Mouse (Mus musculus) embryonic facial prominence, embryonic 13.5 days (tissue): ENCODE measurements at regions not wholly inside any gene's neighbourhood (a gene's known extent, or its start where the extent isn't known, plus 50 kb on each side); places are given as distances from the start of the nearest gene placed in this dataset.
"Not testable (repeated sequence)": the region's sequence is repeated elsewhere in the genome, so short reads cannot be mapped to it uniquely, and the experiment has no call there.

Source experiments
- ATAC-seq: fragments of 200-750 bp; cut with Nextera tagmentation; 2 replicates; pipeline ENCODE4 v1.8.0; 2017; ENCODE audit warnings: low read depth; ENCODE audit not compliant: insufficient number of reproducible peaks, insufficient read depth, low FRiP score, low TSS enrichment
- H3K27ac ChIP-seq: fragments of 300-500 bp; sonication (generic); 2 replicates; pipeline ENCODE4 v1.5.1; 2015; ENCODE audit warnings: moderate library complexity, mild to moderate bottlenecking, inconsistent platforms
- H3K27me3 ChIP-seq: fragments of 300-500 bp; sonication (generic); 2 replicates; pipeline ENCODE4 v1.6.1; 2015; ENCODE audit warnings: mild to moderate bottlenecking, inconsistent platforms
- H3K36me3 ChIP-seq: fragments of 300-500 bp; sonication (generic); 2 replicates; pipeline ENCODE4 v1.6.1; 2015; ENCODE audit warnings: mild to moderate bottlenecking, inconsistent platforms
- H3K4me1 ChIP-seq: fragments of 300-500 bp; sonication (generic); 2 replicates; pipeline ENCODE4 v1.6.1; 2015; ENCODE audit warnings: inconsistent platforms
- H3K4me2 ChIP-seq: fragments of 300-500 bp; sonication (generic); 2 replicates; pipeline ENCODE4 v1.6.1; 2015; ENCODE audit warnings: moderate library complexity, mild to moderate bottlenecking, inconsistent platforms
- H3K4me3 ChIP-seq: fragments of 300-500 bp; sonication (generic); 2 replicates; pipeline ENCODE4 v1.5.1; 2015; ENCODE audit warnings: mild to moderate bottlenecking, inconsistent platforms
- H3K9ac ChIP-seq: fragments of 300-500 bp; sonication (generic); 2 replicates; pipeline ENCODE4 v1.6.1; 2015; ENCODE audit warnings: mild to moderate bottlenecking, inconsistent platforms
- H3K9me3 ChIP-seq: fragments of 300-500 bp; sonication (generic); 2 replicates; pipeline ENCODE4 v1.6.1; 2016; ENCODE audit warnings: inconsistent platforms
- WGBS: fragments of 180-500 bp; shearing (Covaris S2); methylation state at CpG from one replicate; pipeline ENCODE4 v1.1.7; 2015; ENCODE audit warnings: mixed read lengths; 5-methylcytosine and 5-hydroxymethylcytosine counted together

DNA sequence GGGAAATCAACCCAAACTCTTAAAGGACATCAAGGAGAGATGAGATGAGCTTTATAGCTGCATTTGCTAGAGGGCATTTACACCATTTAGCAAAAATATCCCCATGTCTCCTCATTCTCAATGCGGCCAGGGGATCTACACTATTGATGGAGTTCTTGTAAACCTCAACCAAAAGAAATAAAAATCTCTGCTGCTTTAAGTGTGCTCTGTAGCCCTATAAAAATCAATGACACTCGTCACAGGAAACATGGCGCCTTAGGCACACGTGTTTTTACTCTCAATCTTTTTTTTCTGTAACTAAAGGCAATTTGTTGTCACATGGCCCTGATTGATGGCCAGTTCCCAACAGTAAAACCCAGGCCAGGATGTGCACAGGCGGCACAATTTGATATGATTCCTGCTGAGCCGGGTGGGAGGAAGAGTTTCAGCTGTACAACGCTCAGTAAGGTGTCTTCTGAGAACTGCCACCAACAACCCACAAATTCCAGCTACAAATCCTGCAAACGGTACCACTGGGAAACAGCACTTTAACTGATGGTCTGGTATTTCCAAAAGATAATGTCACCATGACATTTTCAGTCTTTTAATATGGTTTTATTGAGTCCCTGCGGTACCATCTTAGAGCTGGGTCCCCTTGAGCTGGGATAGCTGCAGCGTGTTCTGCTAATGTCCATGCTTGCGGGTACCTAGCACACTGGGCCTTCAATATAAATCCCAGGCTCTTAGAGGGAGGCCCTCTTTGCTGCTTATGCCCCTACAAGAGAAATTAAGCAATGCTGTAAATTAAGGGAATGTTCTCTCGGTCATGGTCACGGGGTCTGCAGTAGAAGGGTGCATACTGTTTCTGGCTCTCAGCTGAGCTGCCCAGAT is 78.8 kb downstream of the Tpbg start:
- no peak overlapping the region for H3K4me2 ChIP-seq
- no peak for ATAC-seq
- WGBS: 79% methylated on average over 13 of the region's 13 CpGs
- H3K9ac ChIP-seq: no peak overlapping the region
- no peaks in the 10 kb centered on the region for H3K27me3 ChIP-seq
- no peak overlapping the region for H3K27ac ChIP-seq
- H3K36me3 ChIP-seq: no peaks in the 10 kb centered on the region
- no peaks in the 10 kb centered on the region for H3K4me1 ChIP-seq
- H3K4me3 ChIP-seq: no peak overlapping the region
- H3K9me3 ChIP-seq: no peaks in the 10 kb centered on the region; the same call in 1 of the 2 replicates

DNA sequence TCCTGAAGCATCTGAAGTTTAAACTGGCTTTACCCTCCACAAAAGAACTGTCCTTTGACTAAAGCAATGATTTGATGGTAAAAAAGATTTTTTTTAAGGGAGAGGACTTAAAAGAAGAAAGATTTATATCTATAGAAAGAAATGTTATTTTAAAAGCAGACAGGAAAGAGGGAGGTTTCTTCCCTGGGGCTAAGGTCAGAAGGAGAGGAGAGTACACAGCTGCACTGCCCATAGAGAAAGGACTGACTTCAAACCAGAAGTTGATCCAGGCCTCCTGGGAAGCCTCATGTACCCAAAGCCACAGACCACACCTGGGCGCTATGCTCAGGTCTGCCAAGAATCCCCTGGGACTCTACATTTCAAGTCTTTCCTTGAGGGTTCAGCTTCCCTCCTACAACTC is 83.1 kb downstream of the Tpbg start:
- Histone ChIP-seq H3K27ac (no peak overlapping the region), H3K4me2 (no peak overlapping the region), H3K27me3 (no peaks in the 10 kb centered on the region), H3K4me1 (no peaks in the 10 kb centered on the region), H3K9me3 (no peaks in the 10 kb centered on the region), H3K9ac (no peak overlapping the region), H3K36me3 (no peaks in the 10 kb centered on the region), H3K4me3 (no peak overlapping the region)
- ATAC-seq: no peak
- WGBS: 61% methylated on average over 1 of the region's 1 CpGs

DNA sequence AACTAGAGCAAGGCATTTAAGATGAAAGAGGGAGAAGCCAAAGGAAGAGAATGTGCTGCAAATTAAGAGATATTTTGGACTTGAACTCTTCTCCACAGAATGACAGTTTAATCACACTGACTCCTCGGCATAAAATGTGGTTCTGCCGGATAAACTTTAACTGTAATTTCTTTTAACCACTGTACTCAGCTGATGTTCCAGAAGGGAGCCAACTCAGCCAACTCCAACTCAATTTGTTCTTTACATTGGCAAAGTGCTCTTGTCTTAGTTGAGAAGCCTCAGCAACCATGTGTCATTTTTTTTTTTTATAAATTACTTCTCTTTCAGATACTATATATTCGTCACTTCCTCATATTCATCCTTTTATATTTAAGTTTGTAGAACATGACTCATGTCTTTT is 90.0 kb downstream of the Tpbg start:
- H3K27me3 ChIP-seq: no peaks in the 10 kb centered on the region
- no peak overlapping the region for H3K4me3 ChIP-seq
- no peak overlapping the region for H3K27ac ChIP-seq
- no peak for ATAC-seq
- no peaks in the 10 kb centered on the region for H3K4me1 ChIP-seq
- WGBS: 77% methylated on average over 3 of the region's 3 CpGs
- H3K9me3 ChIP-seq: no peaks in the 10 kb centered on the region
- H3K36me3 ChIP-seq: no peaks in the 10 kb centered on the region
- H3K4me2 ChIP-seq: no peak overlapping the region
- H3K9ac ChIP-seq: no peak overlapping the region

DNA sequence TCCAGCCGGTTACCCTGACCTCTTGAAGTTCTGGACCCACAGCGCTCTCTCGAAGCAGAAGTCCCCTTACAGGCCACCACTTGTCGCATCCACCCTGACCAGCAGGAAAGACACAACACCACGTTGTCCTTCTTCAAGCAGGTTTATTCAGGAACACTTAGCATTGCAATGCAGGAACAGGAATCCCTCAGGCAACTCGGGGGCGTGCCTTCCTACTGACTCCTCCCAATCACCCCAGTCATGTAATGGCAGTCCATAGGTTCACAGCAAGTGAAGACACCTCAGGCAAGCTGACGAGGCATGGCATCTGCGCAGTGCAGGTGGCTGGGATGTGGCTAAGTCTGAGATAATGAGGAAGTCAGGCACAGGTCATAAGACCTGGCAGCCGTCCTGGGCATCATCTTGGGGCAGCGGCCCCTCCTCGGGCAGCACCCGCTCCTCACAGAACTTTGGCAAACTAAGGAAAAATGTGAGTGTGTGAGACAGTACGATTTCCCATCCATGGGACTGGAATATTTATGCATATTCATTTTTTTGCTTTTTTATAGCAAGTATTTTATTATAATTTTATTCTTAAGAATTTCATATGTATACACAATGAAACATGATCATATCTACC is 101.0 kb downstream of the Tpbg start:
- H3K4me3 ChIP-seq, ATAC-seq, H3K4me2 ChIP-seq, H3K9me3 ChIP-seq, H3K27me3 ChIP-seq, H3K9ac ChIP-seq, H3K4me1 ChIP-seq, H3K36me3 ChIP-seq, H3K27ac ChIP-seq: not testable (repeated sequence)
- 88% methylated on average over 14 of the region's 14 CpGs for WGBS

DNA sequence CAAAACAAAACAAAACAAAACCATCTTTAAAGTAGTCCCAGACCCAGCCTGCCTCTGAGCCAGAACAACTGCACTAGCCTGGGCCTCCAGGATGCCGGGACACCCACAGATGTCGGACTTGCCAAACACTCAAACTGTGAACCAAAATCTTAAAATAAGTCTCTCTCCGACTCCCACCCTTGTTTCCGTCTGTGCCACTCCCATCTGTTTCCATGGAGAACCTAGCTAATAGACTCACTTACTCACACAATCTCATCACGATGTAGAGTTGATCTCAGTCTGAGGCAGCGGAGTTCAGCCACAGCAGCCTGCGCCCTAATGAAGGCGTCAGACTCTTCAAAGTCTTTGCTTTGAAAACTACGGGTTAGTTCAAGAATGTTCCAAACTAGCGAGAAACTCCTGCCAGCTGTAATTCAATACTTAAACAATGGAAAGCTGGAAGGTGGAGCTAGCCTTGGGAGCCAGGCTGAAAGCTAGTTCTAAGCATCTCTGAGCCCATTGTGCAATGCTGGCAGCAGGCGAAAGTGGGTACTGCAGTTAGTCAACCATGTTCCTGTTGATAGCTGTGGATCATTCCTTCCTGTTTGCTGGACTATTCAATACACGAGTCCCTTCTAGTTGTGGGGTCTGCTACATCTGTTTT is 106.4 kb downstream of the Tpbg start:
- no peak for ATAC-seq
- Histone ChIP-seq H3K27me3 (no peaks in the 10 kb centered on the region), H3K4me3 (no peak overlapping the region), H3K36me3 (no peaks in the 10 kb centered on the region), H3K9ac (no peak overlapping the region), H3K4me1 (0 out of 2 replicates have a peak, but pooled peaks cover 3% of the 10 kb centered on the region), H3K9me3 (no peaks in the 10 kb centered on the region), H3K4me2 (no peak overlapping the region), H3K27ac (no peak overlapping the region)
- WGBS: 64% methylated on average over 12 of the region's 12 CpGs

DNA sequence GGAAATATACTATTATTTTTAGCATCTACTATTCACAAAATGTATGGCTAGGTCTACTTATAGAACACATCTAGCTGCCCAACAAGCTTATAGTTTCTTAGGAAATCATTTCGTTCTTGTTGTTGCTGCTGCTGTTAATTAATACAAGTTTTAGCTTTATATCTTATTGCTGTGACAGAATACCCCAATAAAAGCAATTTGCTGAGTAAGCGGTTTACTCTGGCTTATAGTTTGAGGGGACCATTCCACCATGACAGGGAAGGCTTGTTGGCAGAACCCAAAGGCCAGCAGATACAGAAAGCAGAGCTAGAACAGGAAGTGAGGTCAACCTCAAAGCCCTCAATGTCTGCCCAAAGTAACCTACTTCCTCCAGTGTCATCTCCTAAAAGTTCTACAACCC is 109.6 kb downstream of the Tpbg start:
- no peaks in the 10 kb centered on the region for H3K27me3 ChIP-seq
- WGBS: 86% methylated on average over 2 of the region's 2 CpGs

DNA sequence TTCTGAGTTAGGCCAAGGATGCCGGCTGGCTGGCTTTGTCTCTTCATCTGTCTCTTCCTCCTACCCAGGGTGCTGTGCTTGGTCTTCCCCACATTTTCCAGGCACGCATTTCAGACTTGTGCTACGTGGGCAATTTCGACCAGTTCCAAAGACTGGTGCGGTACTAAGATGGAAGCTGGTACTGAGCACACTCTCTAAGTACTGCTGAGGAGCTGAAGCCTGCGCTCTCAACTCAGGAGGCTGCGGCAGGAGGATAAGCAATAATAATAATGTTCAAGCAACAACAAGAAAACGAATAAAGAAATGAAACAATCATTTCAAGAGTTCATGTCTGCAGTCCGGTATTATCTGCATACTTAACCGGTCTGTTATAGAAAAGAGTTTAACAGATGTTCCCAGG is 127.9 kb downstream of the Tpbg start:
- Histone ChIP-seq H3K4me3 (no peak overlapping the region), H3K4me2 (no peak overlapping the region), H3K9me3 (no peaks in the 10 kb centered on the region), H3K27me3 (no peaks in the 10 kb centered on the region), H3K9ac (no peak overlapping the region), H3K36me3 (no peaks in the 10 kb centered on the region), H3K4me1 (no peaks in the 10 kb centered on the region), H3K27ac (no peak overlapping the region)
- WGBS: 90% methylated on average over 10 of the region's 10 CpGs
- no peak for ATAC-seq

More for the DNA sequence above, 109.6 kb downstream of the Tpbg start:
- H3K9me3 ChIP-seq: no peaks in the 10 kb centered on the region
- 0 out of 2 replicates have a peak, but pooled peaks cover 3% of the 10 kb centered on the region for H3K4me1 ChIP-seq
- no peaks in the 10 kb centered on the region for H3K36me3 ChIP-seq
- H3K4me2 ChIP-seq: no peak overlapping the region
- H3K27ac ChIP-seq: no peak overlapping the region
- H3K9ac ChIP-seq: no peak overlapping the region
- H3K4me3 ChIP-seq: no peak overlapping the region
- ATAC-seq: no peak

DNA sequence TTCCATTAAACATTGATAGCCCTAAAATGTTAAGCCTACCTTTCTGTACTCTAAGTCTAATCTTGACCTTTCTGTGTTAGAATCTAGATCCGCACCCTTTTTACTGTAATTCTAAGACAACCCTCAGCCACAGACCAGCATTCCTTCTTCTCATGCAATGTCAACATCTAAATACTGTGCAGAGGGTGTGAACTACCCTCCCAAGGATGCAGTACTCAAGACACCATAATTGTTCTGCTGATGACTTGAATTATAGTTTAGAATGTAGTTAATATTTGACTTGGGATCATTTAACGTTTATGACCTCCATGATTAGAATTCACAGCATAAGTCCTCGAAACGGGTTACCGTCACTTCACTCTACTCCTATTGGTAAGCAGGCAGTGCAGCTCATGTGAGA is 139.2 kb downstream of the Tpbg start:
- Histone ChIP-seq H3K4me2 (no peak overlapping the region), H3K4me1 (no peaks in the 10 kb centered on the region)
- 90% methylated on average over 5 of the region's 5 CpGs for WGBS

DNA sequence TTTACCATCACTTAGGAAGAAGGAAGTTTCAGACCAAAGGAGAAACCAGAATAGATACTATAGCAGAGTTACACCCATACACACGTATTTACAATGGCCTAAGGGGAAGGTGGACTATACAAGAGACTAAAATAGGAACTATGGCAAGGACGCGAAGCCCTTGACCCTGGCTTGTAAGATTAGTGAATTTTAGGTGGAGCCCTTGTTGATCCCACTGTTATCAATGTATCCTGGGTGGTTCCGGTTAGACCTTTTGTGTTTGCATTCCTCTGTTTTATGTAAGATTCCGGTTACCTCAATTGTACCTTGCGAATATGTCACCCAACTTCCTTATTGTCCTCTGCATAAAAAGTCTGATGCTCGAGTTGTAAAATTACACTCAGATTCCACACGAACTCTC is 141.3 kb downstream of the Tpbg start:
- H3K9me3 ChIP-seq, H3K4me2 ChIP-seq, H3K4me1 ChIP-seq, ATAC-seq, H3K36me3 ChIP-seq, H3K27ac ChIP-seq, H3K27me3 ChIP-seq, H3K9ac ChIP-seq, H3K4me3 ChIP-seq: not testable (repeated sequence)
- WGBS: 93% methylated on average over 8 of the region's 8 CpGs

More for the DNA sequence above, 139.2 kb downstream of the Tpbg start:
- no peak for ATAC-seq
- H3K36me3 ChIP-seq: no peaks in the 10 kb centered on the region
- no peak overlapping the region for H3K9ac ChIP-seq
- no peaks in the 10 kb centered on the region for H3K9me3 ChIP-seq
- no peak overlapping the region for H3K27ac ChIP-seq
- no peaks in the 10 kb centered on the region for H3K27me3 ChIP-seq
- no peak overlapping the region for H3K4me3 ChIP-seq

DNA sequence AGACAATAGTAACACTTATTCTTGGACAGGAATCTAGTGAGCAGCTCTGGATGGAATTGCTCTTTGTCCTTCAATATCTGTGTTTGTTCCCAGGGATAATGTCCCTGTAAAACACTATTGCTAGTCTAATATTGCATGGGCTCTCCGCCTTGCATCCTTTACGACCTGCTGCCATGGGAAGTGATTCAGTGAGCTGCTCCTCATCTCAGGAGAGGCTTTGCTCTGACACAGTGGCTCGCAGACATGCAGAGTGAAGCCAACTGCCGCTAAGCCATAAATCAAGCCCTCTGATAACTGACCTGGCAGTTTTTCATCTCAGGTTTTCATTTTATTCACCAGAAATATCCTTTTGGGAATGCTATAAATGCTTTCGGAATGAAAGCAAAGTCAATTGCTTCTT is 143.5 kb downstream of the Tpbg start:
- Histone ChIP-seq H3K36me3 (no peaks in the 10 kb centered on the region), H3K9ac (no peak overlapping the region), H3K4me1 (no peaks in the 10 kb centered on the region), H3K4me2 (no peak overlapping the region), H3K27ac (no peak overlapping the region), H3K4me3 (no peak overlapping the region), H3K9me3 (no peaks in the 10 kb centered on the region), H3K27me3 (no peaks in the 10 kb centered on the region)
- ATAC-seq: no peak
- 78% methylated on average over 5 of the region's 5 CpGs for WGBS

DNA sequence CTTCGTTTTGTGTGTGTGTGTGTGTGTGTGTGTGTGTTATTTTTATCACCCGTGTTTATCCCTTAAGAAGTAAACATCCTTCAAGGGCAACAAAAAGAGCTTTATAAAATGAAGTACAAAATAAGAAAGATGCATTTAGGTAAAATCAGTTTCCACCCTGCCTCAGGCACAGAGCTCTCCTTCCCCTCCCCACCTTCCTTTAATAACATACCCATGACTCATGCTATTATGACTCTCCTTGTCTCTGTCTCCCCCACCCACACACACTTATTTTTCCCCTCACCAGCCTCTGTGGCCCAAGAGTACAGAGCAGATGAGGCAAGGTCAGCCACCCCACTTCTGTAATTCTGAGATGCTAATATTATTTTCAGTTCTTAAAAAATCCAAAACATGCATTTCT is 144.0 kb downstream of the Tpbg start:
- no peak for ATAC-seq
- 72% methylated on average over 2 of the region's 2 CpGs for WGBS
- H3K36me3 ChIP-seq: no peaks in the 10 kb centered on the region

DNA sequence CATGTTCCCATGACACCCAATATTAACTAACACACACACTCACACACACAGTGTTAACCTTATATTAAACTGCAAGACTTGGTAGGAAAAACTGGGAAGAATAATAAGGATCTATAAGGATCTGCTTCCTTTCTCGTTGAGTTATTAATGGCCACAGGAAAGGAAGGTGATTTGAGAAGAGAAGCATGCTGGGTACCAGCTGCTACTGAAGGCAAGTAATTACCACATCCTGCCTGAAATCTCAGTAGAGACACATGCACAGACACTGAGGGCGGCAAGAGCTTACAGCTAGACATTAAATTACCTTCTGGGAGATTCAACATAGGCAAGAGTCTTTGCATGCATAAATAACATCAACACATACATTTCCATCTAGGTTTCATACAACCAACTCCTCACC is 160.8 kb downstream of the Tpbg start:
- ATAC-seq: no peak
- H3K27me3 ChIP-seq: no peaks in the 10 kb centered on the region
- no peak overlapping the region for H3K27ac ChIP-seq
- H3K4me1 ChIP-seq: no peaks in the 10 kb centered on the region
- H3K9ac ChIP-seq: no peak overlapping the region
- H3K9me3 ChIP-seq: no peaks in the 10 kb centered on the region
- H3K4me3 ChIP-seq: no peak overlapping the region
- WGBS: 69% methylated on average over 2 of the region's 2 CpGs
- H3K4me2 ChIP-seq: no peak overlapping the region
- no peaks in the 10 kb centered on the region for H3K36me3 ChIP-seq

More for the DNA sequence above, 144.0 kb downstream of the Tpbg start:
- Histone ChIP-seq H3K9me3 (no peaks in the 10 kb centered on the region), H3K4me3 (no peak overlapping the region), H3K4me1 (no peaks in the 10 kb centered on the region), H3K27me3 (no peaks in the 10 kb centered on the region), H3K4me2 (no peak overlapping the region), H3K27ac (no peak overlapping the region), H3K9ac (no peak overlapping the region)
